Mouse (Mus musculus): ENCODE data around the gene Tap2.
"Not testable (repeated sequence)": the region's sequence is repeated elsewhere in the genome, so short reads cannot be mapped to it uniquely, and the experiment has no call there.

Tap2 gene

DNA sequence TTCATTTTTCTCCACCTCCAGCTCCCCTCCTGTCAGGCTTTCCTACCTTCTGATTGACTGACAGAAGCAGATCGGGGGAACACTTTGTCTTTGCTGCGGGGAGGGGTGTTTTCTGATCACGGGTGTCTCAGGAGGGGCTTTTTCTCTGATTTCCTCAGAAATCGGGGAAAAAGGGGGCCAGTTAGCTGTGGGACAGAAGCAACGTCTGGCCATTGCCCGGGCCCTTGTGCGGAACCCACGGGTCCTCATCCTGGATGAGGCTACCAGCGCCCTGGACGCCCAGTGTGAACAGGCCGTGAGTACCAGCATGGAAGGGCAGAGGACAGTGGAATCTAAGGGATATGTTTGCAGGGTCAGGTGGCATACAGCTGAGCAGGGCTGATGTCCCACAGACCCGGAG lies 11.8 kb downstream of the Tap2 start:
- no peak for DNase-seq (ENCODE audit: low spot score in 2 of 2)

DNA sequence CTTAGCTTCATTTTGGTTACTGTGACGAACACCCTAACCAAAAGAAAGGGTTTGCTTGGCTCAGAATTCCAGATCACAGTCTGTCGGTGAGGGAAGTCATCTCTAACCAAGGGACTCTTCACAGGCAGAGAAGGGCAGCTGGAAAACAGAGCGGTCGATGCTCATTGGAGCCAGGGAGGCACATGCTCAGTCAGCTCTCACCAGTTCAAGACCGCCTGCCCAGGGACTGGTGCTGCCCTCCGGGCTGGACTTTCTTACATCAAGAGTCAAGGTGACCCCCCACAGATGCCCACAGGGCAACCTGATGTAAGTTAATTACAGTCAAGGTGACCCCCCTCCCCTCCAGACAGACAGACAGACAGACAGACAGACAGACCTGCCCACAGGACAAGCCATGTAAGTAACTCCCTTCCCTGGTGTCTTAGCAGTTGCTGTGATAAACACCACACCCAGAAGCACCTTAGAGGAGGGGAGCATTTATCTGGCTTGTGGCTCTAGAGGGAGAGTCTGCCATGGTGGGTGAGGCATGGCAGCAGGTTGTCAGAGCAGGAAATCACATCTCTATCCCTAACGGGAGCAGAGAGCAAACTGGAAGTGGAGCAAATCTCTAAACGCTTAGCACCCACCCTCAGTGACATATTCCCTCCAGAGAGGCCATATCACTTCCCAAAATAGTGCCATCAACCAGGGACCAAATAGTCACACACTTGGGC lies 14.0 kb downstream of the Tap2 start:
- DNase-seq (ENCODE audit: low spot score in 2 of 2) = no peak

DNA sequence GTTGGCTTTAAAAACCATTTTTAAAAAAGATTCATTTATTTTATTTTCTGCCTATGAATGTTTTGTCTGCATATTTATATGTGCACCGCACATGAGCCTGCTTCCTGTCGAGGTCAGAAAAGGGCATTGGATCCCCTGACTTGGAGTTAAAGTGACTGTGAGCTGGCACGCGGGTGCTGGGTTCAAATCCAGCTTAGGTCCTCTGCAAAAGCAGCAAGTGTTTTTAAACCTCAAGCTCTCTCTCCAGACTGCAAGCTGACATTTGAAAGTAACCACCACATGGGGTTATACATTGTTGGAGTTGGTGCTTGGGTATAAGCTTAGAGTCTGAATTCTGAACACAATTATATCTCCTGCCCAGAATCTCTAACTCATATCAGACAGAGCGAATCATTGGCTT lies 14.7 kb downstream of the Tap2 start:
- no peak for DNase-seq (ENCODE audit: low spot score in 2 of 2)

DNA sequence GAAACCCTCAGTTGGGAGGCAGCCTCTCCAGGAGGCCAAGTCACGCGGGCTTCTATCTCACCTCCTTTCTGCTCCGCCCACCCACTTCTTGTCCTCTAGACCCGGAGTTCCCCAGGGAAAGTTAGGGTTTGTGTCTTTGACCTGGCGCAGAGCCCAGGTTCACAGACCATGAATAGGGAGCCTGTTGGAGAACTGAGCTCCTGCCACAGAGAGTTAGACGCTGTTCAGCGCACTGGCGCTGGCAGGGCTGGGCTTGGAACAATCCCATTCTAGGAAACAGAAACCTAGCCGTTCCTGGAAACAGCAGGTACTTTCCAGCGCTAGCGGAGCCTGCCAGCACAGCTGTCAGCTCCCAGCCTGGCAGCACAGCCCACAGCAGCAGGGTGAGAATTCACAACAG lies 15.3 kb downstream of the Tap2 start:
- no peak for DNase-seq (ENCODE audit: low spot score in 2 of 2)

DNA sequence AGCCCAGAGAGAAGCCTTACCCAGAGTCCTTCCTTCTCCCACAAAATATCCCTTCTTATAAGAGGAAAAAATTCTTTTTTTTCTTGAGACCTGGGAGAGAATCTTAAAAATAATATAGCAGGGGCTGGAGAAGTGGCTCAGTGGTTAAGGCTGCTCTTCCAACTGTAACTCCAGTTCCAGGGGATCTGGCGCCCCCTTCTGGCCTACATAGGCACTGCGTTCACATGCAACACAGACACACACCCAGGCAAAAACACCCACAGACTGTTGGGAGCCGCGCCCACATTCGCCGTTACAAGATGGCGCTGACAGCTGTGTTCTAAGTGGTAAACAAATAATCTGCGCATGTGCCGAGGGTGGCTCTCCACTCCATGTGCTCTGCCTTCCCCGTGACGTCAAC lies 15.8 kb downstream of the Tap2 start:
- not testable (repeated sequence) for DNase-seq (ENCODE audit: low spot score in 2 of 2)

DNA sequence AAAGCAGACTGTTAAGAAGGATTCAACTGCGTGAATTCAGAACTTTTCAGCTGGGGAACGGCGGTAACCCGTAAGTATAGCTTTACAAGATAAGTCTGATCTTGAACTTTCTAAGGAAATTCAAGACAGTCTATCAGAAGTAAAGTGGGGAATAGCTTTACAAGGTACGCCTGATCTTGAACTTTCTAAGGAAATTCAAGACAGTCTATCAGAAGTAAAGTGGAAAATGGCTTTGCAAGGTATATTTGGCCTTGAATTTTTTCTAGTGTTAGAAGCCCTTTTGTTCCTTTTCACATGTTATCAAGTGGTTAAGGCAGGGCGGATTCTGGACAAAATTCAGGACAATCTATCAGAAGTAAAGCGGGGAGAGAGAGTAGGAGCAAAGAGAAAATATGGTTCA lies 16.5 kb downstream of the Tap2 start:
- DNase-seq (ENCODE audit: low spot score in 2 of 2) = not testable (repeated sequence)

DNA sequence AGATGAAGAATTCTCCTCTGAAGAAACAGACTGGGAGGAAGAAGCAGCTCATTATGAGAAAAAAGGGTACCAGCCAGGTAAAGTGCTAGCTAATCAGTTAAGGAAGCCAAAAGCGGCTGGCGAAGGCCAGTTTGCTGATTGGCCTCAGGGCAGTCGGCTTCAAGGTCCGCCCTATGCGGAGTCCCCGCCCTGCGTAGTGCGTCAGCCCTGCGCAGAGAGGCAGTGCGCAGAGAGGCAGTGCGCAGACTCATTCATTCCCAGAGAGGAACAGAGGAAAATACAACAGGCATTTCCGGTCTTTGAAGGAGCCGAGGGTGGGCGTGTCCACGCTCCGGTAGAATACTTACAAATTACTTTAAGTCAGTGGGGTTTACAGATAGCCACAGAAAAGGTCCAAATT lies 17.1 kb downstream of the Tap2 start:
- DNase-seq (ENCODE audit: low spot score in 2 of 2) = not testable (repeated sequence)

DNA sequence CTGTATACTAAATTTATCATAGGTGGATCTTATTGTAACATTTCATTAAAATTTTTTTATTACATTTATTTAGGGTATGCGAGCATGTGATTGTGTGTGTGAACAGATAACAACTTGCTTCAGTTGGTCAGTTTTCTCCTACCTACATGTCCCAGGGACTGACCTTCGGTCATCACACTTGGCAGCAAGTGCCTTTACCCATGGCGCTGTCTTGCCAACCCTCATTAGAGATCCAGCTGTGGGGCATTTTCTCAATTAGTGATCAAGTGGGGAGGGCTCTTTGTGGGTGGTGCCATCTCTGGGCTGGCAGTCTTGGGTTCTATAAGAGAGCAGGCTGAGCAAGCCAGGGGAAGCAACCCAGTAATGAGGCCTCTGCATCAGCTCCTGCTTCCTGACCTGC lies 21.5 kb downstream of the Tap2 start:
- no peak for DNase-seq (ENCODE audit: low spot score in 2 of 2)

DNA sequence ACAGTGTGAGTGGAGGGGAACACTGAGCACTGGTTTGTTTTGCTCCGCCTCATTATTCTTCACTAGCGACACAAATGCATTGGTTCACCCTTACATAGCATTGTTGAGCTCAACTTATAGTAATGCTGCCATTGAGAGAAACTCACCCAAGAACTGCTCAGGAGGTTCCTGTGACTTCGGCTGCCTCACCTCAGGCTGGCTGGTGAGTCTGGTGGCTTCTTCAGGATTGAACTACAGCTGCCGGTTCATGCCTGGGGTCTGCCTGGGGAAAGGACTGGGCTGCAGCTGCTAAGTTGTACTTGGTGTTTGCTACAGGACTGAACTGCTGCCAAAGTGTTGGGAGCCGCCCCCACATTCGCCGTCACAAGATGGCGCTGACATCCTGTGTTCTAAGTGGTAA lies 22.1 kb downstream of the Tap2 start:
- no peak for DNase-seq (ENCODE audit: low spot score in 2 of 2)

DNA sequence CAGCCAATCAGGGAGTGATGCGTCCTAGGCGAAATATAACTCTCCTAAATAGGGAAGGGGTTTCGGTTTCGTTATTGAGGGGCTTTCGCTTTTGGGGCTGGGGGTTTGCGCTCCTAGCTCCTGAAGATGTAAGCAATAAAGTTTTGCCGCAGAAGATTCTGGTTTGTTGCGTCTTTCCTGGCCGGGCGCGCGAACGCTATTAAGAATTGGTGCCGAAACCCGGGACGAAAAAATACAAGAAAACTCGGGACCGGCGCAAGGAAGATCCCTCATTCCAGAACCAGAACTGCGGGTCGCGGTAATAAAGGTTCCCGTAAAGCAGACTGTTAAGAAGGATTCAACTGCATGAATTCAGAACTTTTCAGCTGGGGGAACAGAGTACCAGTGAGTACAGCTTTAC lies 22.6 kb downstream of the Tap2 start:
- DNase-seq (ENCODE audit: low spot score in 2 of 2) = not testable (repeated sequence)

DNA sequence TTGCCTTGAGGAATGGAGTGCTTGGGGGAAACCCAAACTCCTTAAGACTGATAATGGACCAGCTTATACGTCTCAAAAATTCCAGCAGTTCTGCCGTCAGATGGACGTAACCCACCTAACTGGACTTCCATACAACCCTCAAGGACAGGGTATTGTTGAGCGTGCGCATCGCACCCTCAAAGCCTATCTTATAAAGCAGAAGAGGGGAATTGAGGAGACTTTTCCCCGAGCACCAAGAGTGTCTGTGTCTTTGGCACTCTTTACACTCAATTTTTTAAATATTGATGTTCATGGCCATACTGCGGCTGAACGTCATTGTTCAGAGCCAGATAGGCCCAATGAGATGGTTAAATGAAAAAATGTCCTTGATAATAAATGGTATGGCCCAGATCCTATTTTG lies 27.6 kb downstream of the Tap2 start:
- DNase-seq (ENCODE audit: low spot score in 2 of 2) = not testable (repeated sequence)

DNA sequence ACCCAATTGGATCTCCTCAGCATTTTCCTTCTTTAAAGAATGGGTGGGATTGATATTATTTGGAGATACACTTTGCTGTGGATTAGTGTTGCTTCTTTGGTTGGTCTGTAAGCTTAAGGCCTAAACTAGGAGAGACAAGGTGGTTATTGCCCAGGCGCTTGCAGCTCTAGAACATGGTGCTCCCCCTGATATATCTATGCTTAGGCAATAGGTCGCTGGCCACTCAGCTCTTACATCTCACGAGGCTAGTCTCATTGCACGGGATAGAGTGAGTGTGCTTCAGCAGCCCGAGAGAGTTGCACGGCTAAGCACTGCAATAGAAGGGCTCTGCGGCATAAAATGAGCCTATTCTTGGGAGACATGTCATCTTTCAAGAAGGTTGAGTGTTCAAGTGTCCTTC lies 28.7 kb downstream of the Tap2 start:
- not testable (repeated sequence) for DNase-seq (ENCODE audit: low spot score in 2 of 2)

DNA sequence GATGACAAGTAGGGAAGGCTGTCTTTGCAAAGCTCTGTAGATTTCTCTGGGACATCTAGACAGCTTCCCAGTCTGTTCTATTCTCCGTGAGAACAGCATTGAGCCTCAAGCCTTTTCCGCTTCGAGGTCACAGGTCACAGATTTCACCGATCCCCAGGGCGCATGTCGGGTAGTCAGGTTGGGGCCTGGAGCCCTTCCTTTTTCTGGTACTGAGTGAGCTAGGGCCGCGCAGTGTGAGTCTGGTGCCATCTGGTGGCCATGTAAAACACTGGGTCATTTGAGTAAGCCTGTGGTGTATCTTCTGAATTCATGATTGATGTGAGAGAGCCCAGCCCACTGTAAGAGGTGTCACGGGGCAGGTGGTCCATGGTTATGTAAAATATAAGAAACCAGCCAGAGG lies 31.6 kb downstream of the Tap2 start:
- DNase-seq (ENCODE audit: low spot score in 2 of 2) = peak in 1 of 2 experiments; percentile 69

DNA sequence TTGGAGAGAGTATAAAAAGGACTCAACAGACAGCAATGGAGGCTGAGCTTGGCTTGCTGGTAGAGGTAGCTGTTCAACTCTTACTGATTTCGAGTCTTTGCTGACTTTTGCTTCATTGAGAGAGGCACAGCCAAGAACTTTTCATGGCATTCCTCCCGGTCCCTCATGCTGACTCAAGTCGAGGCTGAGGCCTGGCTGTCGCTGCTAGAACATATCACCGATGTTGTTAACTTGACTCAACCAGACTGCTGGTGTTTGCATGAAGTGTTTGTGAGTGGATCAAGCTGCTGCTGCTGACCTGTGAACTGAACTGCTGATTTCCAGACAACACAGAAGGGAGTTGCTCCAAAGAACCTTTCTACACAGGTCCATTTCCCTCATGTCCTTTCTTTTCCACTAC lies 33.4 kb downstream of the Tap2 start:
- no peak for DNase-seq (ENCODE audit: low spot score in 2 of 2)

DNA sequence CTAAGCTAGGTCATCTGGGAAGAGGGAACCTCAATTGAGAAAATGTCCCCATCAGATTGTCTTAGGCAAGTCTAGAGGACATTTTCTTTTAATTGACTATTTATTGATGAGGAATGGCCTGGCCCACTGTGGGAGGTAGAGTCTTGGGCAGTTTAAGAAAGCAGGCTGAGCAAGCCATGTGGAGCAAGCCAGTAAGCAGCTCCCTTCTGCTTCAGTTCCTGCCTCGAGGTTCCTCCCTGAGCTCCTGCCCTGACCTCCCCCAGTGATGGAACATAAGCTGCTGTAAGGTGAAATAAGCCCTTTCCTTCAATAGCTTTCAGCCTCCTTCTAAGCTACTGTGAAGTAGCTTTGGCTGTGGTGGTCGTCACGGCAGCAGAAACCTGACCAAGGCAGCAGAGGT lies 34.4 kb downstream of the Tap2 start:
- DNase-seq (ENCODE audit: low spot score in 2 of 2) = no peak

DNA sequence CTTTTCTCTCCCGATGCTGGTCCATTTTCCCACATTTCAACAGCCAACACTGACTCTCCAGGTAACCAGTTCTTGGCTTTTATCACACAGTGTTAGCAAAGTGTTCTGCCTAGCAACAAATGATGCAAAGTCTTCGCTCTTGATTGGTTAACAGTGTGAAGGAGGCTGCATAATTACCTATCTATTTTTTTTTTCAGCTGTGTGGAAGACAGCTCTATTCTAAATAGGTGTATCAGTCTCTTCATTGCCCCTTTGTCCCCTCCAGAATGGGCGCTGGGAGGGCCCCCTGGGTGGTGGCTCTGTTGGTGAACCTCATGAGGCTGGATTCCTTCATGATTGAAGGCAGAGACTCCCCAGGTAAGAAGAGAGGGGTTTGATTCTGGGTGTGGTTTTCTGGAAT lies 35.4 kb downstream of the Tap2 start, which contains the start of gene H2-Ob:
H2-Ob (plus strand) TSS at position 198 of the 400 bp plus-strand sequence.
- no peak for DNase-seq (ENCODE audit: low spot score in 2 of 2)

DNA sequence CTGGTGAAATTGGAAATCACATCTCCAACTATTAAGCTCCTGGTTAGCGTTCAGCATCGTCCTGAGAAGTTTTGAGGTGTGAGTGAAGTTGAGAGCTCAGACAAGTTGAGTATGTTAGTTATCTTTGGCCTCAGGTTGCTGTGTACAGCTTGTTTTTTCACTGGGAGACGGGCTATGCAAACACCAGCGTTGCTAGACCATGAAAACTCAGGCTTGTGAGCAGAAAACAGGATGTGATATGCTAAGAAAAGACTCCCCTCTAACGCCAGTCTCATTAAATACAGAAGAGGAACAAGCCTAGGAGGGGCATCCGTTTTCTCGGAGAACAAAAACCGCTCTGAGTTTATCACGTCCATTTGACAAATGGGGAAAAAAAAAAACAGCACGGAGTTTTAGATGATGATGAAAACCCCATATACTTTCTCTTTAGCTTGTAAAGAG lies 36.3 kb downstream of the Tap2 start:
- no peak for DNase-seq (ENCODE audit: low spot score in 2 of 2)

DNA sequence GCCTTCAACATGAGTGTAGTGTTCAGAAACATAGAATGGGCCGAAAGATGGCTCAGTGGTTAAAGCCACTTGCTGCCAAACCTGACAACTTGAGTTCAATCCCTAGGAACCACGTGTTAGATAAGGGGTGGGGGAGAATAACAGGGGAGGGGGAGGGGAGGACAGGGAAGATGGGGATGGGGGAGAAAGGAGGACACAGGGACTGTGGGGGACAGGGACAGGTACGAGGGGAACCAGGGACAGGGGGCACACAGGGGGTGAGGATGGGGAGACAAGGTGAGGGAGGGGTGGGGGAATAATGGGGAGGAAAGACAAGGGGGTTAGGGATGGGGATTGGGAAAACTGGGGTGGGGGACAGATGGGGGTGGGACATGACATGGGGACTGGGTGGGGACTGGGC lies 37.0 kb downstream of the Tap2 start:
- DNase-seq (ENCODE audit: low spot score in 2 of 2) = no peak

DNA sequence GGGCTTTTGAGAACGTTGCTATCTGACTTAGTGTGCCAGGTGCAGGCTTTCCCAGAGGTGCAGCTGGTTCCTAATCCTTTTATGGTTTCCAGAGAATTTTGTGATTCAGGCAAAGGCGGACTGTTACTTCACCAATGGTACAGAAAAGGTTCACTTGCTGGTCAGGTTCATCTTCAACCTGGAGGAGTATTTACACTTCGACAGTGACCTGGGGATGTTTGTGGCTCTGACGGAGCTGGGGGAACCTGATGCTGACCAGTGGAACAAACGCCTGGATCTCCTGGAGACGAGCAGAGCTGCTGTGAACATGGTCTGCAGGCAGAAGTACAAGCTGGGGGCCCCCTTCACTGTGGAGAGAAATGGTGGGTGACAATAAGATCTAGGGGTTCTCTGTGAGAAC lies 37.6 kb downstream of the Tap2 start:
- no peak for DNase-seq (ENCODE audit: low spot score in 2 of 2)

DNA sequence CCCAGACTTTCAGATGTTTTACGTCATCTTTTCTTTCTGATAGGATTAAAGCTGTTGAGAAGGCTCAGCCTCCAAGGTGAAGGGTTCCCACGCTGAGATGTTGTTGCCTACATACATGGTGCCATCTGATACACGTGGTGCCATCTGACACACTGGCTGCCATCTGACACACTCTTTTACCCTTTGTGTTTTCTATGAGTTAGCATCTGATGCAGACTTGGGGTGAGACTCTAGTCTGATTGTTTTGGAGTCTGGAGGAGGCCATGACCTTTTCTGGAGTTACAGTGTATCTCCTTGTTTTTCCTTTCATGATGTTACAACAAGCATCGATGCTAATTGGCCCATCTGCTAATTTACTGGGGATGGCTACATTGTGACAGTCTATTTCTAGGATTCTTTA lies 41.3 kb downstream of the Tap2 start:
- DNase-seq (ENCODE audit: low spot score in 2 of 2) = no peak

DNA sequence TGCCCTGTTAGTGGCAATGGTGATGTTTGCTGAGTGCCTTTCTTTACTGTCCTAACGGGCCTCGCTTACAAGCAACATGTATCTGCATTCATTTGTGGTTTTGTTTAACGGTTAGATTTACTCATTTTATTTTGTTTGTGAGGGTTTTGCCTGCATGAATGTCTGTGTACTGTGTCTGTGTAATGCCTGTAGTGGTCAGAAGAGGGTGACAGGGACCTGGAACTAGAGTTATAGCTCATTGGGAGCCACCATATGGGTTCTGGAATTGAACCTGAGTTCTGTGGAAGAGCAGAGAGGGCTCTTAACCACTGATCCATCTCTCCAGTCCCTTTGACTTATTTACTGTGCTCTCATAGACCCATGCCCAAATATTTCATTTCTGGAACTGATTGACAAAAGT lies 43.7 kb downstream of the Tap2 start:
- DNase-seq (ENCODE audit: low spot score in 2 of 2) = no peak

DNA sequence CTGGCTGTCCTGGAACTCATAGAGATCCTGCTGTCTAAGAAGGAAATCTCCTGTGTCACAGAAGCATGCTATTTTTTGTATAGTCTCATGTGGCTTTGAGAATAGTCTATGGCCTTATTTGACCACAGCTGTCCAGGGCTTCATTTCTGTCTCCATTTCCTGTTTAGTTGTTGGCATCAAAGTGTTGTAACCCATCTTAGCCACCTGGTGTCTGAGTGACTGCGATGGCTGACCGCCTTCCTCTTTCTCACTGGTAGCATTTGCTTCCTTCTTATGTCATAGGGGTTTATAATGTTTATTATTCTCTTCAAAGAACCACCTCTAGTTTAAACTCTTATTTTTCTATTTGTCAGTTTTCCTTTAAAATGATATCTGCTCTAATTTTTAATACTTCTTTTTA lies 45.4 kb downstream of the Tap2 start:
- DNase-seq (ENCODE audit: low spot score in 2 of 2) = no peak

DNA sequence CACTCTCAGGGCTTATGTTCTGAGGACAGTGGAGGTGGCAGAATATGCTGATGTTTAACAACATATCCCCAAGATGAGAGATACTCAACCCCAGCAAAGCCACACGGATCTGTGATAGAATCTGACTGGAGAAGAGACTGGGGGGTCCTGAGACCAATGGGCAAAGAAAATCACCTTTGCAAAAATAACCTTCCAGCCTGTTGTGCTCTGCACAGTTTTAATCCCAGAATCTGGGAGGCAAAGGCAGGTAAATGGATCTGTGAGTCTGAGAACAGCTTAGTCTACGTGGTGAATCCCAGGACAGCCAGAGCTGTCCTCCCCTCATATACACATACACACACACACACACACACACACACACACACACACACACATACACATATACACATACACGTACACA lies 46.0 kb downstream of the Tap2 start:
- no peak for DNase-seq (ENCODE audit: low spot score in 2 of 2)

DNA sequence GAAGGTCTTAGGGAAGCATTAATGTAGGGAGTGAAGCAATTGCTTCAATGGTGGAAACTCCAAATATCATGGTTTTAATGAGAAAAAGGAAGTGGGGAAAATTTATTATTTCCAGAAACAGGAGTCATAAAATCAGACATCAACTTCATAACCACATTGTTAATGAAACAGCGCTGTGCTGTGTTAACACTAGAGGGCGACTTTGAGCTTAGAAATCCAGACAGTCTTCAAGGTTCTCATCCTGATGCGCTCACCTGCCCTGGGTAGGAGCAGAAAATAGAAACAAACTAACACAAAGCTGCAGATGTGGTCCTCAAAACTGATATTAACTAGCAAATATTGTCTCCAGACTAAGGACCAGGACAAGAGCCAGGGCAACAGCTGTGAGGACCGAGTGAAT lies 46.6 kb downstream of the Tap2 start:
- DNase-seq (ENCODE audit: low spot score in 2 of 2) = no peak

Data from frontal cortex, postnatal 10 days (tissue).